Mouse (Mus musculus) lung, postnatal 0 days (tissue): ENCODE data around the gene Nfatc2ip. TPM values are rescaled to one million over a fixed set of nuclear protein-coding genes. Genes with fewer than 3 reads are reported as not detected.

ENCODE experiments used
- ATAC-seq: fragments of 200-750 bp; cut with Nextera tagmentation; 2 replicates; pipeline ENCODE4 v1.8.0; 2017; ENCODE audit warnings: moderate library complexity
- DNase-seq: peaks from one replicate; pipeline ENCODE4 v3.0.0-alpha.2; 2016; ENCODE audit warnings: low spot score
- H3K27ac ChIP-seq: fragments of 300-500 bp; sonication (generic); 2 replicates; pipeline ENCODE4 v1.5.1; 2014; ENCODE audit warnings: antibody characterized with exemption, mild to moderate bottlenecking, low read length, mixed read lengths
- H3K27me3 ChIP-seq: fragments of 300-500 bp; sonication (generic); replicated peaks from 2 replicates; pipeline ENCODE4 v1.6.1; 2014; ENCODE audit warnings: low read length, mixed read lengths; ENCODE audit not compliant: insufficient read depth
- H3K36me3 ChIP-seq: fragments of 300-500 bp; sonication (generic); 2 replicates; pipeline ENCODE4 v1.6.1; 2014; ENCODE audit warnings: low read length, mixed read lengths; ENCODE audit not compliant: insufficient read depth
- H3K4me1 ChIP-seq: fragments of 300-500 bp; sonication (generic); 2 replicates; pipeline ENCODE4 v1.6.1; 2014; ENCODE audit warnings: antibody characterized with exemption, low read depth, low read length, mixed read lengths; ENCODE audit not compliant: insufficient read depth
- H3K4me2 ChIP-seq: fragments of 300-500 bp; sonication (generic); replicated peaks from 2 replicates; pipeline ENCODE4 v1.6.1; 2014; ENCODE audit warnings: low read depth, mild to moderate bottlenecking, low read length, moderate library complexity, mixed read lengths
- H3K4me3 ChIP-seq: fragments of 300-500 bp; sonication (generic); 2 replicates; pipeline ENCODE4 v1.5.1; 2014; ENCODE audit warnings: low read depth, low read length
- H3K9ac ChIP-seq: fragments of 300-500 bp; sonication (generic); replicated peaks from 2 replicates; pipeline ENCODE4 v1.6.1; 2014; ENCODE audit warnings: low read depth, mild to moderate bottlenecking
- H3K9me3 ChIP-seq: fragments of 300-500 bp; sonication (generic); 2 replicates; pipeline ENCODE4 v1.6.1; 2016; ENCODE audit warnings: low read length, mixed read lengths
- CTCF ChIP-seq: IDR thresholded peaks from 2 replicates; pipeline ENCODE4 v1.5.1; 2016; ENCODE audit warnings: antibody characterized with exemption, mild to moderate bottlenecking
- EP300 ChIP-seq: IDR thresholded peaks from 2 replicates; pipeline ENCODE4 v1.6.1; 2016; ENCODE audit warnings: antibody characterized with exemption, mild to moderate bottlenecking, control low read depth
- WGBS: fragments of 180-500 bp; shearing (Covaris S2); extraction: QIAGEN DNeasy Blood & Tissue Kit; methylation state at CpG from one replicate; pipeline ENCODE4 v1.1.7; 2014; 5-methylcytosine and 5-hydroxymethylcytosine counted together
- polyA plus RNA-seq: library from polyadenylated mRNA; unstranded; fragments of >200 nt; fragmentation: Nextera tagmentation; extraction: Ambion mirVana; gene quantifications from 2 replicates; pipeline ENCODE4 v1.2.1, GENCODE M21; 2015

Nfatc2ip gene
- polyA plus RNA-seq, 1 experiment from 2014 or later, result 2.0 TPM

GRCm38 (mm10) chr7:126376903-126377277 lies 19.6 kb downstream of the Nfatc2ip start:
- Histone ChIP-seq H3K27ac (peak overlapping the region; percentile 51), H3K9ac (peak overlapping the region; percentile 92), H3K4me2 (peak overlapping the region; percentile 87), H3K27me3 (no peaks in the 10 kb centered on the region), H3K9me3 (no peaks in the 10 kb centered on the region), H3K4me3 (peak overlapping the region; percentile 69), H3K4me1 (peaks cover 6% of the 10 kb centered on the region; the same call in 1 of the 2 replicates), H3K36me3 (peaks cover 9% of the 10 kb centered on the region; the same call in 1 of the 2 replicates)
- TF ChIP-seq EP300, result no peak
- DNase-seq (no peak), ATAC-seq (peak; percentile 39)
- 2% methylated on average over 27 of the region's 27 CpGs for WGBS

GRCm38 (mm10) chr7:126375012-126375411 lies 21.5 kb downstream of the Nfatc2ip start:
- H3K27ac ChIP-seq, result no peak overlapping the region
- no peaks in the 10 kb centered on the region for H3K9me3 ChIP-seq
- H3K36me3 ChIP-seq, result peaks cover 17% of the 10 kb centered on the region; the same call in 1 of the 2 replicates
- H3K27me3 ChIP-seq, result no peaks in the 10 kb centered on the region
- no peak overlapping the region for H3K4me2 ChIP-seq
- 71% methylated on average over 5 of the region's 5 CpGs for WGBS
- peaks cover 6% of the 10 kb centered on the region; the same call in 1 of the 2 replicates for H3K4me1 ChIP-seq
- no peak overlapping the region for H3K9ac ChIP-seq
- TF ChIP-seq CTCF (peak; percentile 24; the same call in 1 of the 2 replicates), EP300 (no peak)
- no peak overlapping the region for H3K4me3 ChIP-seq
- DNase-seq (no peak), ATAC-seq (no peak)

- Histone ChIP-seq H3K9ac (no peak overlapping the region), H3K27ac (no peak overlapping the region), H3K4me3 (no peak overlapping the region), H3K36me3 (peaks cover 17% of the 10 kb centered on the region; the same call in 1 of the 2 replicates), H3K4me1 (peaks cover 6% of the 10 kb centered on the region; the same call in 1 of the 2 replicates), H3K27me3 (no peaks in the 10 kb centered on the region), H3K4me2 (no peak overlapping the region), H3K9me3 (no peaks in the 10 kb centered on the region)
- TF ChIP-seq CTCF (no peak), EP300 (no peak)
- 60% methylated on average over 6 of the region's 6 CpGs for WGBS
- DNase-seq, result peak; percentile 11
- no peak for ATAC-seq
Observed at GRCm38 (mm10) chr7:126374526-126374925, 22.0 kb downstream of the Nfatc2ip start.

- DNase-seq (no peak), ATAC-seq (no peak)
- TF ChIP-seq CTCF (no peak), EP300 (no peak)
- Histone ChIP-seq H3K36me3 (peaks cover 17% of the 10 kb centered on the region; the same call in 1 of the 2 replicates), H3K27me3 (no peaks in the 10 kb centered on the region), H3K9me3 (no peaks in the 10 kb centered on the region), H3K4me3 (no peak overlapping the region), H3K4me1 (peaks cover 6% of the 10 kb centered on the region; the same call in 1 of the 2 replicates), H3K9ac (no peak overlapping the region), H3K27ac (no peak overlapping the region), H3K4me2 (no peak overlapping the region)
- 86% methylated on average over 9 of the region's 9 CpGs for WGBS
Observed at GRCm38 (mm10) chr7:126373007-126373406, 23.5 kb downstream of the Nfatc2ip start.

GRCm38 (mm10) chr7:126369393-126369792 lies 27.1 kb downstream of the Nfatc2ip start, which contains the start of gene Lat:
Gene Lat (minus strand): TSS chr7:126369570.
- WGBS, result 45% methylated on average over 13 of the region's 13 CpGs
- Histone ChIP-seq H3K4me3 (no peak within 1 kb of the TSS), H3K27me3 (no peaks in the 10 kb centered on the region), H3K4me2 (no peak within 1 kb of the TSS), H3K36me3 (peaks cover 17% of the 10 kb centered on the region; the same call in 1 of the 2 replicates), H3K4me1 (no peaks in the 10 kb centered on the region), H3K9ac (no peak within 1 kb of the TSS), H3K27ac (no peak within 1 kb of the TSS), H3K9me3 (no peaks in the 10 kb centered on the region)
- TF ChIP-seq EP300 (no peak), CTCF (no peak)
- ATAC-seq (no peak; the same call in 1 of the 2 replicates), DNase-seq (no peak)

GRCm38 (mm10) chr7:126368367-126368766 lies 28.2 kb downstream of the Nfatc2ip start:
- 81% methylated on average over 8 of the region's 8 CpGs for WGBS
- no peak overlapping the region for H3K4me3 ChIP-seq
- ATAC-seq (no peak), DNase-seq (no peak)
- TF ChIP-seq CTCF (no peak), EP300 (no peak)
- H3K36me3 ChIP-seq, result peaks cover 17% of the 10 kb centered on the region; the same call in 1 of the 2 replicates
- no peaks in the 10 kb centered on the region for H3K4me1 ChIP-seq
- H3K9me3 ChIP-seq, result no peaks in the 10 kb centered on the region
- no peak overlapping the region for H3K9ac ChIP-seq
- no peak overlapping the region for H3K4me2 ChIP-seq
- no peak overlapping the region for H3K27ac ChIP-seq
- no peaks in the 10 kb centered on the region for H3K27me3 ChIP-seq
